Mouse (Mus musculus) CD4-positive, CD25-positive, alpha-beta regulatory T cell, adult 4 months (primary cell): ENCODE measurements around the gene Ibsp. TPM values are rescaled to one million over a fixed set of nuclear protein-coding genes. Genes with fewer than 3 reads are reported as not detected.

Experiments
- ATAC-seq: one replicate; pipeline ENCODE4 v1.8.0; 2017
- polyA plus RNA-seq, 2 experiments: library from polyadenylated mRNA; unstranded; fragments of 100-300 nt; shearing (Covaris generic); gene quantifications; one replicate each; pipeline ENCODE4 v1.2.1; 2017

The Ibsp gene
- polyA plus RNA-seq: not detected

DNA sequence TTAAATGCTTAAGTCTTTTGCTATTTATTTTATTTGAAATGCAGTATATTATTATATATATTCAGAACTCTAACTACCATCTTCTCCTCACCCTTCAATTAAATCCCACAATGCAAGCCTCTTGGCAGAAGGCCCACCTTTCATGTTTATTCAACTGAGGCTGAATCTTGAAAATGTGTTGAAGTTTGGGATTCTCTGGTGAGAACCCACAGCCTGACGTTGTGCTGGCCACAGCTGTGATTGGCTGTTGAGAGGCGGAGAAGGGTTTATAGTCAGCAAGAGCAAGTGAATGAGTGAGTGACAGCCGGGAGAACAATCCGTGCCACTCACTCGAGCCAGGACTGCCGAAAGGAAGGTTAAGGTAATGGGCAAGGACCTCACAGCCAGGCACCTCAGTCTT, at the start of gene Ibsp:
TSS of gene Ibsp (plus strand) at position 178 of the 400 bp plus-strand sequence.
- no peak for ATAC-seq

GRCm38 (mm10) chr5:104251811-104252210, 47.2 kb upstream of the Ibsp start:
- no peak for ATAC-seq

- ATAC-seq: no peak
These were observed 42.4 kb upstream of the Ibsp start for GRCm38 (mm10) chr5:104256585-104256984.

GRCm38 (mm10) chr5:104261908-104262461, 37.0 kb upstream of the Ibsp start:
- ATAC-seq: no peak

DNA sequence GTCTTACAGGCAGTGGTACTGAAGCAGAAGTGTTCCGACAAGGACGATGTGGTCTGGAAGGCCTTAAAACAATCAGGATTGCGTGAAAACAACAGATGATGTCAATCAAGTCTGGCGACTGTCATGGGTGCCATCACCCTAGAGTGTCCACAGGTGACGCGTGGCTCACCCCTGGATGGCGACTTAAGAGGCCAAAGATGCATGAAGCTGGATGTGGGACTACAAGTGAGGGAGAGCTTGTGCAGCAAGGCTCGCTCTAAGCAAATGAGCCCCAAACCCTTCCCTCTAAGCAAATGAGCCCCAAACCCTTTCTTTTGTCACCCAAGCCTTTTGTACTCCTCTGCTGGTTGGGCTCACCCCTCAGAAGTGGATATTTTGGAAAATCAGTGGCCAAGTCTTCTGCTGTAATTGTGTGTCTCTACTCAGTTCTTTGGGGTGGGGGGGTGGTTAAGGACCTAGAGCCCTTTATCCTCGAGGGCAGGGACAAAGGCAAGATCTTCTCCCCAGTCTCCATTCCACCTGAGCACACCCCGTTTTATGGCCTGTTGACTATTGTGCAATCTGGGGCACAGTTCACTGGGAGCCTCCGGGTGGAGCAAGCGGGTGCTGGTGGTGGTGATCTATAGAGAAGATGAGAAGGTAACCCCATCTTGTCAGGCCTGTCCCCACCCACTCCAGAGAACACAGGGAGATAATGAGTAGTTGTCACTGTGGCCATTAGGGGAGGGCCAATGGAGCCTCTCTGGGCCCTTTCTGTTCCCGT, 35.8 kb upstream of the Ibsp start:
- ATAC-seq: no peak

- no peak for ATAC-seq
These were observed 4.8 kb upstream of the Ibsp start for GRCm38 (mm10) chr5:104294201-104294600.

- ATAC-seq: no peak
These were observed 15.1 kb downstream of the Ibsp start for GRCm38 (mm10) chr5:104314073-104314472.

- ATAC-seq: no peak
These were observed 26.1 kb downstream of the Ibsp start, which contains the start of gene Mepe for GRCm38 (mm10) chr5:104325029-104325428. Mepe (plus strand) TSS chr5:104325329.

GRCm38 (mm10) chr5:104326884-104327283, 27.9 kb downstream of the Ibsp start:
- ATAC-seq: no peak

DNA sequence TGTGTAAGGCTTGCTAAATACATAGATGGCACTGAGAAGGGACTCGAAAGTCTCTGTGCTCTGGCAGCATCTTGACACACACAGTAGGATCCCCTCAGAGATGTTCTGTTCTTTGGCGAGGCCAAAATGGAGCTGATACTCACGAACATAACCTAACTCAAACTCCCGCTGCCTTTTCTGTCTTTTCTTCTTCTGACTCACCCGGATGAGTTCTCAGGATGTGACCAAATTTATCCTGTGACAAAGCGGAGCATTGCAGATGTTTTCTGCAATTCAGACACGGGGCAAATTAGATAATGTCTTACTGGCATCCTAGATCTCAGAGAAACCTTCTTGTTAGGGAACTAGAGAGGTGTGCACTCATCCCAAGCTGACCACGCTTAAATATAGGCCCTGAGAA, 28.4 kb downstream of the Ibsp start:
- ATAC-seq: no peak

- no peak for ATAC-seq
These were observed 28.9 kb downstream of the Ibsp start for GRCm38 (mm10) chr5:104327876-104328275.

DNA sequence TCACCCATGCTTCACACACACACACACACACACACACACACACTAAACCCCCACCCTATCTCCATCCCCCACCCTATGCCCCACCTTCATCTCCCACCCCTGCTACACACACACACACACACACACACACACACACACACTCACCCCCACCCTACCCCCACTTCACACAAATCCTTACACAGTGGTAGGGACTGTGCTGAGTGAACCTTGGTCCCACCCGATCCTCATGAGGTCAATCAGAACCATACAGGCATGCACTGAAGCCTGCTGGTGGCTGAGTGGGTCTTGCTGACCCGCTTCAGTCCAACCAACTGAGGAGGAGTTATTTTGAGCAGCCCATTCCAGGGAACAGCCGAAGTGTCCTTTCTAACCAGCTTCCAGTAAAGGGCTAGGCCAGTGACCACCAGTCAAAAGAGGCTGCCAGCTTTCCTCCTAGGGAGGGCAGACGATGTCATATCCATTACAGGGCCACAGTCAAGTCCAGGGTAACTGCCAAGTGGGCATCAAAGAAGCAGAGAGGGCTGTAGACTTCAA, 29.4 kb downstream of the Ibsp start:
- ATAC-seq: no peak

GRCm38 (mm10) chr5:104329381-104329780, 30.4 kb downstream of the Ibsp start:
- ATAC-seq: no peak

DNA sequence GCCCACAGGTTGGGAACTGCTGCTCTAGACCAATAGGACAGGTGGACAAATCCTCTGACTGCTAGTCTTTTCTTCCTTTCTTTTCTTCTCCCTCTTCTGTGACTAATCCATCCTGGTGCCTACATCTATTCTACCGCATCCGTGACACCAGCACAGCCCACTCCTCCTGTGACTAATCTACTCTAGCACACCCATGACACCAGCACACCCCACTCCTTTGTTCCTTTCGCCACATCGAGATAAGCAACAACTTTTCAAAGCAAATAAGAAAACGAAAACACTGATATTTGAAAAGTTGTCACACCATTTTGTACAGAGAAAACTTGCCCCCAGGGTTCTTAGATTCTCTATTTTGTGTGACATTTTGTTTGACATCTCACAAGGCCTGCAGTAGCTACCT, 31.1 kb downstream of the Ibsp start:
- ATAC-seq: no peak

DNA sequence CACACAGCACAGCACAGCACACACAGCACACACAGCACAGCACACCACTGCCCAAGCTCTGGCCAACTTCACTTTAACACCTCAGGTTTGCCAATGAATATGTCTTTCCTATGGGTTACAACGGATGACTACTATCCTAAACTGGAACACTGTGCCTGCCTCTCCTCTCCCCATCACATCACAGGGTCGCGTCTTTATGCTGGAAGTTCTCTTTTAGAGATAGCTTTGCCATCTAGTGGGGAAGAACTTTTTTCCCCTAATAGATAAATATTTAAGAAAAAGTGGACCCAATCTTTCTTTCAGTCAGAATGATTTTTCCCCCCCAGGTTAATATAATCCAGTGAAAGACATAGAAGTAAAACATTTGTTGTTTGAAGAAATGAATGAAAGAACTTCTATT, 33.3 kb downstream of the Ibsp start:
- no peak for ATAC-seq

GRCm38 (mm10) chr5:104333231-104333640, 34.3 kb downstream of the Ibsp start:
- no peak for ATAC-seq

DNA sequence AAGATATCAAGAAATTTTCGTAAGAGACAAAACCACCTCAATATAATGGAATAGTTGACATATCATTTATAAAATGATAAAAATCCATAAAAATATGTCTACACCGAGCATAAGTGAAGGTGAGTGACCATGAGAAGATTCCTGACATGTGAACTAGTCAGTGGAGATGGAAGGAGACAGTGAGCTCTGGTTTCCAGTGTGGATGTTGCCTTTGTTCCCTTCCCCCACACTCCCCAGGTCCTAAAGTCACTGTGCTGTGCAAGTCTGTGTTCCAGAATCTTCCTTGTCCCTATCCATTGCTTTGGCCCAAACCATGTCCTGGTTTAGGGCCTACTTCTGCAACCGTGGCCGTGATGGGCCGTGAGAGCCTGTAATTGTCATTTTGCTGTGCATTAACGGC, 34.7 kb downstream of the Ibsp start:
- no peak for ATAC-seq

DNA sequence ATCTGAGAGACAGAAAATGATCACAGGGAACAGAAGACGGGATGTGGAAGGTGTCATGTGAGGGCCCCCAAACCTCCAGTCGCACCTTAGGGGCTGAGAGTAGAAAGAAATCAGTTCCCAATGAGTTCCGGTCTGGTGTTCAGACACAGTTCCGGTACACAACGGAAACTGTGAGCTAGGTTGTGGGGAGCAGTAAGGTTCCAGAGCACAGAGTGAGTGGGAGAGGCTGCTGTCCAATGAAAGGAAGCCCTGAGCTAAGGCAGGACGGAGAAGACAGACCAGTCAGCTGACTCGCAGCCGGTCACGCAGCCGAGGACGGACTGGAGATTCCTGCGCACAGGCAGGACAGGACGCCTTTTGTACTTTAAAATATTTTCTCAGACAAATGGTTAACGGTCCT, 35.5 kb downstream of the Ibsp start:
- no peak for ATAC-seq

DNA sequence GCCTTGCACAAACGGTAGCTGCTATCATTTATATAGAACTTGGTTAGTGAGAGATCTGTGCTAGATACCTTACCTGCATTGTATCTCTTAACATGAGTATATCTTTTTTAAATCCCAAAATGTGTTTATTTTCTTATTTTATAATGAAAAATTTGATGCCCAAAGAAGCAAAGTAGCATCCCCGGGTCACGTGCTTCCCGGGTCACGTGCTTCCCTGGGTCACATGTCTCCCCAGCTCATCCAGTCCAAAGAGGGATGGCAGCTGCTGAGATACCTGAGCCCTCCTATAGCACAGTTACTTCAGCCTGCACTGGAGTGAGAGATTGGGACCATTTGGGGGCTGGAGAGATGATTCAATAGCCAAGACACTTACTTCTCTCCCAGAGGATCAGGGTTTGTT, 37.0 kb downstream of the Ibsp start:
- ATAC-seq: no peak

GRCm38 (mm10) chr5:104337491-104337890, 38.5 kb downstream of the Ibsp start:
- no peak for ATAC-seq

DNA sequence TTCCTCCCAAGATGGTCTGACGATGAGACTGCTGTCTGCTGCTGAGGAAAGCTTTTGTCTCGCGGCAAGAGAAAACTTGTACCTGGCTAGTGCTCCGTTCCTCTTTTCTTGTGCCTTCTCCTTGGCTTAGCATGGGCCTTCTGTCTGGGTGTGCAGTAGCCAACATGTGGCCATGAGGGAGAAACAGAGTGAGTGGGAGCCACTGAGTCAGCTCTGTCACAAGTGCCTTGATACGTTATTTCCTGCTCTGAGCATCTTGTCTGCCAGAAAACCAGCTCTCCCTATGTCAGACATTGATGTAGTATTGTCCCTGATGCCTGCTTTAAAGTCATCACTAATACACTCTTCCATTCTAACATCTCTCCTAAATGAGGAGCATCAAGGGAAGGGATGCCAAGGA, 40.0 kb downstream of the Ibsp start:
- ATAC-seq: no peak

DNA sequence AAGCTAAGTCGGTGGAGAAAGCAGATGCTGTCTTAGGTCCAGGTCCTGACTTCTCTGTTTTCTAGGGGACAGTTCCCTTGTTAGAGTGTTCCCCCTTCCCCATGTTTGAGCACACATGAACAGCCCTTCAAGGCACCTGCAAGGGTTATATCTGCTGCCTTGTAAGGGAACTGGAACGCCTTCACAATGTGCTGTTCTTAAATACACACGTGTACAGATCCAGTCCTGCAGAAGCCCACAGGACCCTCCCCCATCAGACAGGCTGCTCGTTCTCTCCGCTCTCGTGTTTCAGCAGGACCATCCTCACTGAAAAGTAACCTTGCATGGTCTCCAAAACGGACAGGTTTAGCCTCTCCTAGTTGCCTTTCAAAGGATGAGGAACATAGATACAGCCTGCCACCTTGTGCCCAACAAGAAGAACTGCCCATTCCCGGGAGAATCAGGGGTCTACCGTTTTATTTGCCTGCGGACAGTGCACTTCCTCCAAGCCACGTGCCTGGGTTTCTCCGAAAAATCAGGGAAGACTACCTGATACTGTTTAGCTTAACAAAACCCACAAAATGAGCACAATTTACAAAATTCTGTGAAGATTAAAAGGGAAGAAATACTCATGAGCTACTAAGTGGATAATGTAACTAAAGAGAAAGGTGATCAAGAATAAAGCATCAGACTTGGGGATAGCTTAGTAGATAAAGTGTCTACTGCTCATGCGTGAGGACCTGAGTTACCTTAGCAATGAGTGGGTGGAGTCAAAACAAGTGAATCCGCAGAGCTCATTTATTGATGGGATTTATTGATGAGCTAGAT, 40.9 kb downstream of the Ibsp start:
- no peak for ATAC-seq

DNA sequence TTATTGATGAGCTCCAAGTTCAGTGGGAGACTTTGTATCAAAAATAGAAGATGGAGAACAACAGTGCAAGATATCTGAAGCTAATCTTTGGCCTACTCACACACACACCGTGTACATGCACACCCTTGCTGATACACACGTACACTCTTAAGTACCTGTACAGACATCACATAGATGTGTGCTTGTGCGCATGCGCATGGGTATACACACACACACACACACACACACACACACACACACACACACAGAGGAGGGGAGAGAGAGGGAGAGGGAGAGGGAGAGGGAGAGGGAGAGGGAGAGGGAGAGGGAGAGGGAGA, 41.5 kb downstream of the Ibsp start:
- no peak for ATAC-seq

- ATAC-seq: no peak
These were observed 43.9 kb downstream of the Ibsp start for GRCm38 (mm10) chr5:104342881-104343280.
